Mouse (Mus musculus) naive thymus-derived CD4-positive, alpha-beta T cell, adult 5 months (primary cell): ENCODE results near the gene Grk1. TPM values are rescaled to one million over a fixed set of nuclear protein-coding genes. Genes with fewer than 3 reads are reported as not detected.

Experiments
- polyA plus RNA-seq: library from polyadenylated mRNA; unstranded; fragments of 100-300 nt; shearing (Covaris generic); gene quantifications from one replicate; pipeline ENCODE4 v1.2.1, GENCODE M21; 2017

Gene Grk1
- polyA plus RNA-seq, result not detected

DNA sequence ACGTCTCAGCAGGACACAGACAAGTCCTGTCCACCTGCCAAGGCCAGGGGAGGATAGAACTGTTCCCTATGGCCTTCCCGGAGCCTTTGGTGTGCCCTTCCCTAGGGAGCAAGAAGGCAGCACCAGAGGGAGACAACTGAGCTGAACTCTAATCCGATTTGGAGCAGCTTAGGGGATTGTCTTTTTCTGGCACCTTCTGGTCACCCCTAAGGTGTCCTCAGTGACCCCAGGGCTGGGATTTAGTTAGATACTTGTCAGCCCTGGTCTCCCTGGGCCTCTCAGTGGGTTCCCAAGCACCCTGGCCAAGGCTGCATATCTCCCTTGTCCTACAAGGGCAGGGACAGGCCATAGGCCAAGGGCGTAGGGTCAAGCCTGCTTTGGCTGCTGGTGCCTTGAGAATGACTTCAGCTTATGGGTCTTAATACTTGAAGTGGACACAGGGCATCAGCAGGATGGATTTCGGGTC, at the start of gene Grk1:
Gene Grk1 (plus strand): TSS at position 416 of the 466 bp plus-strand sequence.

DNA sequence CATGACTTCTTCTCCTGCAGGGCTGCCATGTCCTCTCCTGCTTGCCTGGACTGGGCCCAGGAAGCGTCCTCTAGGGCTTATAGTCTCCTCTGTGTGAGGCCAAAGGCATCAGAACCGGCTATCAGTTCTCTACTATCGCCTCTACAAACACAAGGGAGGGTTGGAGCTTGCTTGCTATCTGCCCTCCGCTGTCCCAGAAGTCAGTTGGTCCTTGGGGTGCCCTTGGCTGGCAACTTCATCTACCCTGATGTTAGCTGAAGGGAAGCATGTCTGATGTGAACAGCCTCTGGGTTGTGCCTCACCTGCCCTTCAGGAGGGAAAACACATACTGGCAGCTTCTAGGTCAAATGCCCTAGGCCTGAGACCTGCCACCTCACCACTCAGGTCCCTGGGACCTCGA, 8.2 kb upstream of the Grk1 start, which contains the start of gene Atp4b:
Gene Atp4b (minus strand): TSS at position 101 of the 400 bp plus-strand sequence.

DNA sequence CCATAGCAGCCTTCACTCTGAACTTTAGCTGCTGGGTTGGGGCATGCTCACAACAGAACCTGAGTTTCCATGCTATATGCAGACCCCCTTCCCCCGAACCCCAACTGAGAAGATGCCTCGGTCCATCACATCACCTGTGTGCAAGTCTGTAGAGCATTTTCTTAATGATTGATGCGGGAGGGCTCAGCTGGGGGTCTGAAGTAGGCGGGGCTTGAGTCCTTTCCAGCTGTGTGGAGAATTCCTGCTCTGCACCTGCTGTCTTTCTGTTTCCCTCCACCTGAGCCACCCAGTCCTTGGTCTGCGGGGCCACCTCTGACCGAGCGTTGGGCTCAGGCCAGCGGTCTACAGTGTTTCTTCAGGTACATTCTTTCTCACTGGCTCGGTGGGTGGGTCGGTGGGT, 30.0 kb downstream of the Grk1 start, which contains the start of gene Tmem255b:
Gene Tmem255b (plus strand): TSS at position 301 of the 400 bp plus-strand sequence.

Other genes with a start within 250 kb of the Grk1 start
- gene Lamp1, start 245.9 kb upstream of the Grk1 start, polyA plus RNA-seq, result 178 TPM
- 0.56 TPM for gene Grtp1, start 204.5 kb upstream of the Grk1 start, polyA plus RNA-seq
- not detected for gene Adprhl1, start 150.9 kb upstream of the Grk1 start, polyA plus RNA-seq
- gene Dcun1d2, start 117.0 kb upstream of the Grk1 start, polyA plus RNA-seq, result 17.3 TPM
- 25.1 TPM for gene Tmco3, start 116.9 kb upstream of the Grk1 start, polyA plus RNA-seq
- gene Tfdp1, start 66.3 kb upstream of the Grk1 start, polyA plus RNA-seq, result 40.7 TPM
- gene Atp4b, start 8.3 kb upstream of the Grk1 start, polyA plus RNA-seq, result not detected
- gene Tmem255b, start 30.1 kb downstream of the Grk1 start, polyA plus RNA-seq, result not detected
- not detected for gene Gas6, start 89.4 kb downstream of the Grk1 start, polyA plus RNA-seq
- gene 1700029H14Rik, start 157.4 kb downstream of the Grk1 start, polyA plus RNA-seq, result not detected